Mouse (Mus musculus): ENCODE measurements around the gene Jade3. TPM values are rescaled to one million over a fixed set of nuclear protein-coding genes. Genes with fewer than 3 reads are reported as not detected.

The Jade3 gene
- polyA plus RNA-seq, 1 experiment, result 1.3 TPM

DNA sequence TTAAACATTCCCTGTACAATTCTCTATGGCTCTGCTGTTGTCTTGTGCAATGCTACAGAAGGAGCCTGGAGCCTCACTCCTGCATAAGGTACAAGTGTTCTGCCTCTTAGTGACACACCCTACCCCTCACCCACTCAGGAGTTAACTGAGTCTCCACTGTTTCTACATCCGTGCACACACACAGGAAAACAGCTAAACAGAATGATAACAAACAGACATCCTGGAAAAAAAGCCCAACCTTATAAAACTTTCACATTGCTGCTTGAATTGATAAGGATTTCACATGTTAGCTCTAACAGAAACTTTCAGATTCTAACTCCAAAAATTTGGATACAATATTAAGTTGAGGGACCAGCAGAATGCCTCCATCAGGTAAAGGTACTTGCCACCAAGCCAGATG, 107.1 kb downstream of the Jade3 start:
- WGBS, result 33% methylated on average over 1 of the region's 1 CpGs
- no peak for DNase-seq
- H3K4me3 ChIP-seq (replicated peaks; ENCODE audit: extremely low read depth, low read depth, low read length), result no peak overlapping the region
- TF ChIP-seq CTCF (IDR thresholded peaks at IDR 0.05; ENCODE audit: insufficient read depth, low read length), result no peak
- no peak for TF ChIP-seq POLR2A (IDR thresholded peaks at IDR 0.05; ENCODE audit: borderline replicate concordance, extremely low read depth, low read depth, low read length)
- H3K4me1 ChIP-seq (ENCODE audit: control insufficient read depth, insufficient read depth, low read length), result no peaks in the 10 kb centered on the region

DNA sequence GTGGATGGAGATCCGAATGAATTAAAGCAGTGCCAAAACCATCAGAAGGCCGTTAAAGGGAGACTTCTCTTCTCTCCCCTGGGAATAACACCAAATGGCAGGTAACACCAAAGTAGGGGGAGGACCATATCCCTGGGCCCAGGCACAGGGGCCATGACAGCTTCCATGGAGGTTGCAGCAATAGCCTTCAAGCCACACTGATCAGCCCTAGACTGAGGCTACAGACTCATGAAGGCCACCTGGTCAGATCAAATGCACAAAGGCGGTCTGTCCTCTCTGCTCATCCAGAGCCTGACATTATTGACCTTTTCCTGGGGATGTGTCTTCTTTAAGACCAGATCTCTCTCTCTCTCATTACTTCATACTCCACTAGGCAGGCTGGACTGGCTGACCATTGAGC, 118.4 kb downstream of the Jade3 start:
- no peaks in the 10 kb centered on the region for H3K4me1 ChIP-seq (ENCODE audit: control insufficient read depth, insufficient read depth, low read length)
- 69% methylated on average over 3 of the region's 3 CpGs for WGBS
- TF ChIP-seq POLR2A (IDR thresholded peaks at IDR 0.05; ENCODE audit: borderline replicate concordance, extremely low read depth, low read depth, low read length), result no peak
- no peak for TF ChIP-seq CTCF (IDR thresholded peaks at IDR 0.05; ENCODE audit: insufficient read depth, low read length)

DNA sequence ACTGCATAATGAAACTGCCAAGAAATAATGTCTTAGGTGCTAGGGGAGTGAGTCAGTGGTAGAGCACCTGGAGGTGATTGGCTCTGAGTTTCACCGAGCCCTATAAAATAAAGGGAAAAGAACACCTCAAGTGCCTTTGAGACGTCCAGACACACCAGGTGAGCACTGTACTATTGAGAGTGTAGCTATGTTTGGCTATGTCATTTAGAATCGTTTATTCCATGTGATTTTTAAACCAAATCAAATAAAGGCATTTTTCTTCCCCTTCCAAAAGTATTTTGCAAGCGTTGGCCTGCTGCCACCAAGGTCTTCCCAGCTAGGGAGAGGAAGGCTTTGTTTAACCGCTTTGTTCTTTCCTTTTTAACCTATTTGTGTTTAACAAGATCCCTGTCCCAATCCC, 122.1 kb downstream of the Jade3 start:
- TF ChIP-seq POLR2A (IDR thresholded peaks at IDR 0.05; ENCODE audit: borderline replicate concordance, extremely low read depth, low read depth, low read length), result no peak
- no peak for TF ChIP-seq CTCF (IDR thresholded peaks at IDR 0.05; ENCODE audit: insufficient read depth, low read length)
- Histone ChIP-seq H3K4me3 (replicated peaks; ENCODE audit: extremely low read depth, low read depth, low read length) (no peak overlapping the region), H3K4me1 (ENCODE audit: control insufficient read depth, insufficient read depth, low read length) (no peaks in the 10 kb centered on the region)
- 42% methylated on average over 5 of the region's 5 CpGs for WGBS
- DNase-seq, result peak; percentile 30

More for the DNA sequence above, 118.4 kb downstream of the Jade3 start:
- no peak overlapping the region for H3K4me3 ChIP-seq (replicated peaks; ENCODE audit: extremely low read depth, low read depth, low read length)
- no peak for DNase-seq

DNA sequence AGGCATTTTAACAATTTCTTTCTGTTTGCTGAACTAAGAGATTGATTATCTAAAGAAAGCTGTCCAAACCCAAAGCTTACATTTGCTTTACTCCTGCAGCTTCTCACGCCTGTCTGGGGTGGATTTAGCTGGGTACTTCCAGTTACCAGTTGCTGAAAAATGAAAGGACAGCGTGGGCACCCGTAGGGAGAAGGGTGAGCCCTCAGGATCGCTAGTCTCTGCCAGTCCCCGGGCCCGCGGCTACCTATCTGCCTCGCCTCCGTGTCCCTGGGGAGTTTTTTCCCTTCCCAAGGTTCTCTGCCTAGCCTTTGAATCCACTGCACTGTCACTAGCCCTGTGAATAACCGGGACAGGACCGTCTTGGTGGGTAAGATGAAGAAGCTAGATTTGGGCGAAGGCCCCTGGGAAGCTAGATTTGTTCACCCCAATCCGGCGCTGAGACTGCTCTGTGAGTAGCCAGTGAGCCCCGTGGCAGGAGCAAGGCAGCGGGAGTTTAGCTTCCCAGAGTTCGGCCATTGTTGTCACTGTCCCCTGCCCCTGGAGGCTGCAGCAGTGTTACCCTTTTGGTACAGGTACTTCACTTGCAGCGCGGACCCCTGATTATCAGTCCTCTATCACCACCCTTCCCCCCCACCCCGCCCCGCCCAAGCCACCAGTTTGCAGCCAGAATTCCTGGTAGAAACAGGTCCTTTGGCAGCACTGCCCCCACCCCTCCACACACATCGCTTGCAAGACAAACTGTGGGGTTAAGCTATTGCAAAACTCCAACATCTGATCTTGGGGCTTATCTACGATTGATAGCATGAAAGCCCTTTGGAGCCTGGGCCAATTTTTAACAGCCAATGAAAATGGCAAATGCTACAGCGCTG, 122.8 kb downstream of the Jade3 start:
- Histone ChIP-seq H3K4me3 (replicated peaks; ENCODE audit: extremely low read depth, low read depth, low read length) (peak overlapping the region; percentile 60), H3K4me1 (ENCODE audit: control insufficient read depth, insufficient read depth, low read length) (no peaks in the 10 kb centered on the region)
- 26% methylated on average over 24 of the region's 24 CpGs for WGBS
- DNase-seq, result peak; percentile 31
- TF ChIP-seq POLR2A (IDR thresholded peaks at IDR 0.05; ENCODE audit: borderline replicate concordance, extremely low read depth, low read depth, low read length) (no peak), CTCF (IDR thresholded peaks at IDR 0.05; ENCODE audit: insufficient read depth, low read length) (no peak)

DNA sequence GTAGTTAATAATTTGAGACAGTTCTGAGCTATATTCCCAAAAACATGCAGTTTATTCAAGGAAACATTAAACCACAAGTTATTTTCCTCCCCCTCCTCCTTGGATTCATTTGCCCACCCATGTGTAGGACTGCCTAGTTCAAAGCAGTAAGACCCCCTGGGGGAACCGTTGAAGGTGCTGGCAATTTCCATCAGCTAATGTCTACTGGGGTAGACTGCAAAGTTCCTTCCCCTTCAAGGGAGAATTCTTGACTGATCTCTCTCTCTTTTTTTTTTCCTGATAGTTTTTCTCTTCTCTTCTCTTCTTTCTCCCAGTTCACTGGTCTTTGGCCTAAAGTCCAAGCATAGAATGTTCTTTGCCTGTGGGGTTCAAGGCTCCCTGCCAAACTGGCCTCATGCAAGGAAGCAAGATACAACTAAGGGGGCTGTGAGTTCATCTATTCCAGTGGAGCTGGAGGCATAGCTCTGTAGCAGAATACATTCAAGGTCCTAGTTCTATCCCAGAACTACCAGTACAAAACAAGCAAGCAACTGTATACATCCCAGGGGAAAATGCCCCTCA, 123.5 kb downstream of the Jade3 start:
- TF ChIP-seq CTCF (IDR thresholded peaks at IDR 0.05; ENCODE audit: insufficient read depth, low read length), result no peak
- no peak for DNase-seq
- 43% methylated on average over 1 of the region's 1 CpGs for WGBS
- Histone ChIP-seq H3K4me1 (ENCODE audit: control insufficient read depth, insufficient read depth, low read length) (no peaks in the 10 kb centered on the region), H3K4me3 (replicated peaks; ENCODE audit: extremely low read depth, low read depth, low read length) (no peak overlapping the region)

DNA sequence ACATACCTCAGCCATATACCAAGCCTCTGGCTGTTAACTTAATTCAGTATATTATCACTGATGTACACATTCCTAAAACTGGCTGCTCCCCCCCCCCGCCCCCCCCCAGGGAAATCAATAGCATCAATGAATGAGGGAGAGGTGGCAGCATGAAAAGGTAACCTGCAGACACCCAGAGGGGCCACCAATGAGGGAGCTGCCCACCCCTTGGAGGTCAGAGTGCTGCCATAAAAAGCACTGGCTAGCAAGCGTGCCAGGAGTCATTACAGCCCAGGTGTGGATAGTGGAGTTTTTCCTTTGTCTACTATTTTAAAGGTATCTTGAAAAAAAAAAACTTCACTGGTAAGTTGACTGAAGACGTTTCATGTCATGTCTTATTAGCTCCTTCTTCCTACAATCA, 124.0 kb downstream of the Jade3 start, which contains the start of gene Rgn:
Gene Rgn (plus strand): TSS at position 256 of the 400 bp plus-strand sequence.
- 64% methylated on average over 3 of the region's 3 CpGs for WGBS
- H3K4me3 ChIP-seq (replicated peaks; ENCODE audit: extremely low read depth, low read depth, low read length), result no peak within 1 kb of the TSS
- H3K4me1 ChIP-seq (ENCODE audit: control insufficient read depth, insufficient read depth, low read length), result no peaks in the 10 kb centered on the region
- no peak for DNase-seq
- no peak for TF ChIP-seq POLR2A (IDR thresholded peaks at IDR 0.05; ENCODE audit: borderline replicate concordance, extremely low read depth, low read depth, low read length)
- no peak for TF ChIP-seq CTCF (IDR thresholded peaks at IDR 0.05; ENCODE audit: insufficient read depth, low read length)

DNA sequence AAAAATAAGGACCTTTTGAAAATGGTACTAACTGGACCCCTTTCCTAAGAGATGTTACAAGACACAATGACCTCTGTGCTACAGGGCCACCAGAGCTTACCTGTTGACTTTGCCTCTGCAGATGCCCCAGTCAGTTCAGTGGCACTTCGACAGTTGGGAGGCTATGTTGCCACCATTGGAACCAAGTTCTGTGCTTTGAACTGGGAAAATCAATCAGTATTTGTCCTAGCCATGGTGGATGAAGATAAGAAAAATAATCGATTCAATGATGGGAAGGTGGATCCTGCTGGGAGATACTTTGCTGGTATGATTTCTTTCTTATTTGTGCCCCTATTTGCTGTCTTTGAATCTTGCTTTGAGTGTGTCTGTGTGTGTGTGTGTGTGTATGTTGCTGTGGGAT, 126.7 kb downstream of the Jade3 start:
- TF ChIP-seq POLR2A (IDR thresholded peaks at IDR 0.05; ENCODE audit: borderline replicate concordance, extremely low read depth, low read depth, low read length) (no peak), CTCF (IDR thresholded peaks at IDR 0.05; ENCODE audit: insufficient read depth, low read length) (no peak)
- WGBS, result 70% methylated on average over 2 of the region's 2 CpGs

DNA sequence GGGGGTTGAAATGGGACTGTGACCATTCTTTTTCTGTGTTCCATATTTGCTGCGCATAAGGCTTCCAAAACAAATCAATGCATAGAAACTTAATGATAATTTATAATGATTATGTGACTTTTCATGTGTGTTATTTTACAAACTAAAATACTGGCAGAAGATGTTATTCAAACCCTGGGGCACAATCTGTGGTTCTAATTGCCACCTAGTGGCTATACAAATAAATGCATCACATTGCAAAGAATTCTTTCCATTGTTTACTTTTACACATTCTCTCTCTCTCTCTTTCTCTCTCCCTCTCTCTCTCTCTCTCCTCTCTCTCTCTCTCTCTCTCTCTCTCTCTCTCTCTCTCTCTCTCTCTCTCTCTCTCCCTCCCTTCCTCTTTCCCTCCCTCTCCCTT, 136.4 kb downstream of the Jade3 start:
- WGBS, result 61% methylated on average over 1 of the region's 1 CpGs
- TF ChIP-seq CTCF (IDR thresholded peaks at IDR 0.05; ENCODE audit: insufficient read depth, low read length) (no peak), POLR2A (IDR thresholded peaks at IDR 0.05; ENCODE audit: borderline replicate concordance, extremely low read depth, low read depth, low read length) (no peak)
- Histone ChIP-seq H3K4me1 (ENCODE audit: control insufficient read depth, insufficient read depth, low read length) (no peaks in the 10 kb centered on the region), H3K4me3 (replicated peaks; ENCODE audit: extremely low read depth, low read depth, low read length) (no peak overlapping the region)
- no peak for DNase-seq

More for the DNA sequence above, 126.7 kb downstream of the Jade3 start:
- no peak for DNase-seq
- H3K4me3 ChIP-seq (replicated peaks; ENCODE audit: extremely low read depth, low read depth, low read length), result no peak overlapping the region
- no peaks in the 10 kb centered on the region for H3K4me1 ChIP-seq (ENCODE audit: control insufficient read depth, insufficient read depth, low read length)

DNA sequence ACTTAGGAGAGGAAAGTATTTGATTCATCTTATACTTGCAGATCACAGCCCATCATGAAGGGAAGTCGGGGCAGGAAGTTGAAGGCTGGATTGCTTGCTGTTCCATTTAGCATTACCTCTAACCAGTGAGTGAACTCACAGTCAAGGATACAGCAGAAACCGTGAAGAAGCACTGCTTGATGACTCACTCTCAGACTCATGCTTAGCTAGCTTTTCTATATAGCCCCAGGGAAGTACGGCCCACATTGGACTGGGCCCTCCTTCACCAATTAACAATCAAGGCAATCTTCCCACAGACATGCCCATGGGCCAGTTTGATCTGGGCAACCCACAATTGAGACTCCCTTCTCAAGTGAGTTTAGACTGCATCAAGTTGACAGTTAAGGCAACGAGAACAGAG, 138.5 kb downstream of the Jade3 start:
- WGBS, result 65% methylated on average over 4 of the region's 4 CpGs
- Histone ChIP-seq H3K4me3 (replicated peaks; ENCODE audit: extremely low read depth, low read depth, low read length) (no peak overlapping the region), H3K4me1 (ENCODE audit: control insufficient read depth, insufficient read depth, low read length) (no peaks in the 10 kb centered on the region)
- TF ChIP-seq CTCF (IDR thresholded peaks at IDR 0.05; ENCODE audit: insufficient read depth, low read length) (no peak), POLR2A (IDR thresholded peaks at IDR 0.05; ENCODE audit: borderline replicate concordance, extremely low read depth, low read depth, low read length) (no peak)
- no peak for DNase-seq

Other genes with a start within 250 kb of the Jade3 start
- gene Slc9a7, start 133.9 kb upstream of the Jade3 start, polyA plus RNA-seq (2012; rRNA removed), result 2.6 and 4.1 TPM in 2 replicates
- 6.9 and 8.1 TPM in 2 replicates for gene Rp2, start 61.2 kb upstream of the Jade3 start, polyA plus RNA-seq (2012; rRNA removed)
- 0.07 and 0.30 TPM in 2 replicates for gene Rgn, start 124.1 kb downstream of the Jade3 start, polyA plus RNA-seq (2012; rRNA removed)
- gene Rbm10, start 191.8 kb downstream of the Jade3 start, polyA plus RNA-seq (2012; rRNA removed), result 44.6 and 51.4 TPM in 2 replicates
- gene Ndufb11, start 191.9 kb downstream of the Jade3 start, polyA plus RNA-seq (2012; rRNA removed), result 102 and 118 TPM in 2 replicates
- gene Uba1, start 232.6 kb downstream of the Jade3 start, polyA plus RNA-seq (2012; rRNA removed), result 199 and 241 TPM in 2 replicates